Mouse (Mus musculus) limb, embryonic 12.5 days (tissue): ENCODE measurements around the gene Comtd1. TPM values are rescaled to one million over a fixed set of nuclear protein-coding genes. Genes with fewer than 3 reads are reported as not detected.

Experiments
- ATAC-seq: fragments of 200-750 bp; cut with Nextera tagmentation; 2 replicates; pipeline ENCODE4 v1.8.0; 2017; ENCODE audit warnings: low read depth, moderate TSS enrichment; ENCODE audit not compliant: insufficient number of reproducible peaks, insufficient read depth, low FRiP score, low TSS enrichment
- H3K27ac ChIP-seq: fragments of 300-500 bp; sonication (generic); 2 replicates; pipeline ENCODE4 v1.5.1; 2016; ENCODE audit warnings: mild to moderate bottlenecking, moderate library complexity
- H3K27me3 ChIP-seq: fragments of 300-500 bp; sonication (generic); 2 replicates; pipeline ENCODE4 v1.6.1; 2016; ENCODE audit warnings: mild to moderate bottlenecking, moderate library complexity
- H3K36me3 ChIP-seq: fragments of 300-500 bp; sonication (generic); 2 replicates; pipeline ENCODE4 v1.6.1; 2016; ENCODE audit warnings: mild to moderate bottlenecking, moderate library complexity
- H3K4me1 ChIP-seq: fragments of 300-500 bp; sonication (generic); replicated peaks from 2 replicates; pipeline ENCODE4 v1.6.1; 2016
- H3K4me2 ChIP-seq: fragments of 300-500 bp; sonication (generic); 2 replicates; pipeline ENCODE4 v1.6.1; 2016; ENCODE audit warnings: mild to moderate bottlenecking, moderate library complexity
- H3K4me3 ChIP-seq: fragments of 300-500 bp; sonication (generic); replicated peaks from 2 replicates; pipeline ENCODE4 v1.5.1; 2016; ENCODE audit warnings: mild to moderate bottlenecking
- H3K9ac ChIP-seq: fragments of 300-500 bp; sonication (generic); replicated peaks from 2 replicates; pipeline ENCODE4 v1.6.1; 2016; ENCODE audit warnings: mild to moderate bottlenecking, moderate library complexity
- H3K9me3 ChIP-seq: fragments of 300-500 bp; sonication (generic); 2 replicates; pipeline ENCODE4 v1.6.1; 2016; ENCODE audit warnings: mild to moderate bottlenecking, moderate library complexity
- WGBS: fragments of 180-500 bp; shearing (Covaris S2); methylation state at CpG from one replicate; pipeline ENCODE4 v1.1.7; 2016; 5-methylcytosine and 5-hydroxymethylcytosine counted together
- polyA plus RNA-seq: library from polyadenylated mRNA; unstranded; fragments of >200 nt; fragmentation: Nextera tagmentation; extraction: Ambion mirVana; gene quantifications from 2 replicates; pipeline ENCODE4 v1.2.1, GENCODE M21; 2016

Gene Comtd1
- polyA plus RNA-seq, 1 experiment from 2014 or later = 24.2 TPM

GRCm38 (mm10) chr14:21851996-21852791, 3.4 kb upstream of the Comtd1 start:
- Histone ChIP-seq H3K4me3 (no peak overlapping the region), H3K9me3 (no peaks in the 10 kb centered on the region), H3K4me2 (no peak overlapping the region), H3K4me1 (peaks cover 45% of the 10 kb centered on the region), H3K9ac (no peak overlapping the region), H3K36me3 (no peaks in the 10 kb centered on the region), H3K27me3 (peaks cover 20% of the 10 kb centered on the region), H3K27ac (no peak overlapping the region)
- 81% methylated on average over 16 of the region's 16 CpGs for WGBS
- no peak for ATAC-seq

DNA sequence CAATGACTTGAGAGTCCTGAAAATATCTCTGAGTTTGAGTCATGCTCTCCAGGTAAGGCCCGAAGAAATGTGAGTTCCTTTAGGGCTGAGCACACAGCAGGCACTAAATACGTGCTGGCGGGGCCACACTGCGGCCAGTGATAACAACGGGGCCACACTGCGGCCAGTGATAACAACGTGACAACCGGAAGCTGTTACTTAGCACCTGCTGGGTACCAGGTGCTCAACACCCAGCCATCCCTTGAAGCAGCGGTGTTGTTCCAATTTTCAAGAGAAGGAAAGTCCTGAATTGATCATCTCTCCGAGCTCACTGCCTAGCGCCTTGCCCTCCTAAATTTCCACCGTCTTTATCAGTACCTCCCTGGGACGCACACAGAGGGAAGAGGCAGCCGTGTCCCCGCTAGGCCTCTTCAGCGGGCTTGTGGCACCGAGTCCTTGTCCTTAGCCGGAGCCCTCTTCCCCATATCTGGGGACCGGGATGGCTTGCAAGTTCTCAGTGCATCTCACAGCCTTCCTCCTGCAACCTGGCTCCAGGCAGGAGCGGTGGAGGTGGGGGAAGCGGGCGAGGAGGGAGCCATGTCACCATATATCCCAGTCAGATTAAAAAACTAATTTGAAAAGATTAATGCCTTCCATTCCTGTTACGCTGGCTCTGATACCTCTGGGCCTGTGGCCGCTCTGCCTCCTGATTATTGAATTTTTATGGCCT, 1.8 kb upstream of the Comtd1 start:
- Histone ChIP-seq H3K9ac (no peak overlapping the region), H3K4me2 (no peak overlapping the region), H3K9me3 (no peaks in the 10 kb centered on the region), H3K27me3 (peaks cover 20% of the 10 kb centered on the region), H3K27ac (no peak overlapping the region), H3K4me1 (peaks cover 50% of the 10 kb centered on the region), H3K4me3 (no peak overlapping the region), H3K36me3 (peaks cover 8% of the 10 kb centered on the region)
- no peak for ATAC-seq
- 49% methylated on average over 24 of the region's 24 CpGs for WGBS

DNA sequence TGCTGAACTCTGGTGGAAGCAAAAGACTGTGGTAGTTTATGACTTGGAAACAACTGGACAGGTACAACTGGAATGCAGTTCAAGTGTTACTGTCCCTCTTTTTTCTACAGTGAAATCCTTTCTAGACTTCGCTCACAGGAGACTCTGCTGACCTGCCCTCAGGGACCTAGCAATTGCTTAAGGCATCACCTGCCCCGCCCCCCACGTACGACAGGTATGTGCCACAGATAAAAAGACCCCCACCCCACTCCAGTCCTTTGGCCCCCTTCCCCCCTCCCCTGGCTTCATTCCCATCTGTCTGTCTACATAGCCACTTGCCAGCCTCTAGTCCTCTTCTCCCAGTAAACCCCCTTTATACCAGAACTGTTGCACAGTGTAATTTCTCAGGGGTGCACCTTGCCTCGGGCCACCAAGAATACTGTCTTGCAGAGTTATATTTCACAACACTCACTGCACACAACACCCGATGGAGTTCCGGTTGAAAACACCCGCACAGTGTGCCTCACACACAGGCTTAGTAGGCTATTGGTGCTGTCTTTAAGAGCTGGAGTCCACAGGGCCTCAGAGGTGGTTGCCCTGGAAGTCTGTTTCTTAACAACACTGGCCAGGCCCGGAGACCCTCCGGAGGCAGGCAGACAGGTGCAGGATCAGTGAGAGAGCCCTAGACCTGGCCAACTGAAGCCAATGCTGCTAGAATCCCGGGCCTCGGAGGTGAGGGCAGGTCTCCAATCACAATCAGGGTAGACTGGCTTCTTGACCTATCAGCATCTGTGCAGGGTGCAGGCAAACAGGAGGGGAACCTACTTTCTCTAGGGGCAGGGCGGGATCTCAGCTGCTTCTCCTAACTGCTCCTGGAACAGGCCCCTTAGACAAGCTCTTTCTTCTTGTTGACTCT, 994 bp upstream of the Comtd1 start:
- Histone ChIP-seq H3K4me2 (no peak overlapping the region), H3K27ac (no peak overlapping the region), H3K9me3 (no peaks in the 10 kb centered on the region), H3K9ac (no peak overlapping the region), H3K4me1 (peaks cover 50% of the 10 kb centered on the region), H3K4me3 (no peak overlapping the region), H3K36me3 (peaks cover 15% of the 10 kb centered on the region), H3K27me3 (peaks cover 15% of the 10 kb centered on the region)
- WGBS = 80% methylated on average over 13 of the region's 13 CpGs
- no peak for ATAC-seq

DNA sequence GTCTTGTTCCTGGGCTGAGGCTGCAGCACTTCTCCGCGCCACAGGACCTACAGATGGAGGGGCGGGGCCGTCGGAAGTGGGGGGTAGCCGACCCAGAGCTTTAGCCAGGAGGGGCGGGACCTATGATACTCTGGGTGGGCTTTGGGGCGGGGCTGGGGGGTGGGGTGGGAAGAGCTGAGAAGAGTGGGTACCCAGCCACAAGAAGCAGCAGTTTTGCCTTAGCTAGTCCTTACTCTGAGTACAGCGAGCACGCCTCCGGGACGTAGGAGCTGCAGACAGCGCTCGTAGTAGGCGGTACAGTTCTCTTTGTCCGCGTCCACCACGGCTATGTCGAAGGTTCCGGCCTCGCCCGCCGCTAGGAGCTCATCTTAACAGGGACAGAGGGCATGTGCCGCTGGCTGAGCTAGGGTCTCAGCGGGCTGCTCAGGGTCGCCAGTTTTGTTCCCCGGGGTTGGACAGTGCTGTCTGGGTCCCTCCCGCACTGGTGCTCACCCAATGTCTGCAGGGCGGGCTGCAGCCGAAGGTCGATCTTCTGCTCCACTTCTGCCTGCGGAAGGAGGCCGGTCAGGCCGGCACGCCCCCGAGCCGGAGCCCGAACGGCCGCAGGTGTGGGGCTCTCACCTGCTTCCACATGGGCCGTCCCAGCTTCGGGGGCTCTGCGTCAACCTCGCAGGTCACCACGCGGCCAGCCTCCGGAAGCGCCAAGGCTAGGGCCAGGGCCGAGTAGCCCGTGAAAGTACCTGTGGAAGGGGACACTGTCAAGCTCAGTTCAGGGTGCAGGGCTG, 1.2 kb downstream of the Comtd1 start:
- ATAC-seq = peak; percentile 52
- Histone ChIP-seq H3K9ac (peak overlapping the region; percentile 60), H3K4me3 (peak overlapping the region; percentile 56), H3K27me3 (peaks cover 13% of the 10 kb centered on the region), H3K27ac (peak overlapping the region; percentile 36), H3K4me1 (peaks cover 44% of the 10 kb centered on the region), H3K9me3 (no peaks in the 10 kb centered on the region), H3K4me2 (peak overlapping the region; percentile 93), H3K36me3 (peaks cover 37% of the 10 kb centered on the region)
- under 1% methylated on average over 50 of the region's 50 CpGs for WGBS

DNA sequence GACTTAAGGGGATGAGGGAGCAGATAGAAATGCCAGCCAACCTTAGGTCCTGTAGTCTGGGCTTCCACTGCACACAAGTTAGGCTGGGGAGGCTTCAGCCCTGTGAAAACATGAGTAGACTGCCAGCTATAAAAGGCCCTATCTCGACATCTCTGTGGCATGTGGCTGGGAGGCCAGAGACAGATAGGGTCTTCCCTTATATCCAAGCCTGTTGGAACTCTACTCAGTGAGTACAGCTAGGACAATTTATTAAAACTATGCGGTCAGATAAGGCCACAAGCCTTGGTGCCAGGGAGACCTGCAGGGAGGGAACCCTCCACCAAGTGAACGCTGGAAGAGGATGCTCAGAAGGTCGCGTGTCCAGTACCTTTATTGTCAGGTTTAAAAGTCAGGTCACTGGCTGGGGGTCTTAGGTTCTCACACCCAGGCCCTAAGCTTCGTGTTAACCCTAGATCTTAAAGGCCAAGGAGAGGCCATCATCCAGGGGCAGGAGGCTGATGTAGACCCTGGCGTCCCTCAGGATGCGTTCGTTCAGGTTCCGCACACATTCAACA, 1.9 kb downstream of the Comtd1 start:
- peak overlapping the region; percentile 60 for H3K9ac ChIP-seq

GRCm38 (mm10) chr14:21843263-21843662, 5.5 kb downstream of the Comtd1 start:
- H3K27me3 ChIP-seq = no peaks in the 10 kb centered on the region
- ATAC-seq = no peak
- no peaks in the 10 kb centered on the region for H3K9me3 ChIP-seq
- WGBS = 78% methylated on average over 6 of the region's 6 CpGs
- peaks cover 80% of the 10 kb centered on the region for H3K36me3 ChIP-seq
- H3K4me3 ChIP-seq = no peak overlapping the region
- H3K4me2 ChIP-seq = no peak overlapping the region
- H3K9ac ChIP-seq = no peak overlapping the region
- peaks cover 15% of the 10 kb centered on the region for H3K4me1 ChIP-seq
- H3K27ac ChIP-seq = no peak overlapping the region

More for the DNA sequence above, 1.9 kb downstream of the Comtd1 start:
- H3K27ac ChIP-seq = no peak overlapping the region
- WGBS = 18% methylated on average over 10 of the region's 10 CpGs
- H3K27me3 ChIP-seq = peaks cover 7% of the 10 kb centered on the region
- peak overlapping the region; percentile 93 for H3K4me2 ChIP-seq
- peaks cover 42% of the 10 kb centered on the region for H3K4me1 ChIP-seq
- no peaks in the 10 kb centered on the region for H3K9me3 ChIP-seq
- peaks cover 44% of the 10 kb centered on the region for H3K36me3 ChIP-seq
- peak overlapping the region; percentile 56 for H3K4me3 ChIP-seq
- no peak for ATAC-seq

- H3K4me1 ChIP-seq = peaks cover 3% of the 10 kb centered on the region
- peaks cover 93% of the 10 kb centered on the region for H3K36me3 ChIP-seq
- WGBS = 94% methylated on average over 5 of the region's 5 CpGs
- no peak overlapping the region for H3K9ac ChIP-seq
- H3K27ac ChIP-seq = no peak overlapping the region
- H3K9me3 ChIP-seq = no peaks in the 10 kb centered on the region
- no peak for ATAC-seq
- H3K4me2 ChIP-seq = no peak overlapping the region
- no peaks in the 10 kb centered on the region for H3K27me3 ChIP-seq
- H3K4me3 ChIP-seq = no peak overlapping the region
These were observed 6.8 kb downstream of the Comtd1 start for GRCm38 (mm10) chr14:21841819-21842592.

DNA sequence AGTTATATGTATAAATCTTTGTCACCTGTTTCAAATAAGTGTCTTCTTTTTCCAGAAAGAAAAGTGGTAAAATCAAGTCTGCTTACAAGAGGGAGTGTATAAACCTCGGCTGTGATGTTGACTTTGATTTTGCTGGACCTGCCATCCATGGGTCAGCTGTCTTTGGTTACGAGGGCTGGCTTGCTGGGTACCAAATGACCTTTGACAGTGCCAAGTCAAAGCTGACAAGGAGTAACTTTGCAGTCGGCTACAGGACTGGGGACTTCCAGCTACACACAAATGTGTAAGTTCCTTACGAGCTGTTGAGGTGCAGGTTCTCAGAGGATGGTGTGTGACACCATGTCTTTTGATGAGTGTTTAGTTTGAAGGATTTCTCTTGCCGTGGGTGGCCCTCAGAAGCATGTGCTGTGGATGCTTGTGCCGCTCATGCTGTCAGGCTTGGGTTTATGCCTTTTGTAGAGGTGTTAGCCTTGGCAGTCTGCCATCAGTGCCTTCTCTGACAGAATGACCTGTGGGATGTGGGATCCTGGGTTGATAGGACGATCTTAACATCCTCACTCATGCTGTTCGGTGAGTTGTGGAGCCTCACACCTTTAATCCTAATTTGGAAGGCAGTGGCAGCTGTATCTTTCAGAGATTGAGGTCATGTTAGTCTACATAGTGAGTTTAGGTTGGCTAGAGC, 10.3 kb downstream of the Comtd1 start:
- Histone ChIP-seq H3K9ac (no peak overlapping the region), H3K4me3 (no peak overlapping the region), H3K36me3 (peaks cover 98% of the 10 kb centered on the region), H3K4me1 (0 out of 2 replicates have a peak, but pooled peaks cover 4% of the 10 kb centered on the region), H3K9me3 (no peaks in the 10 kb centered on the region), H3K27me3 (no peaks in the 10 kb centered on the region), H3K4me2 (no peak overlapping the region), H3K27ac (no peak overlapping the region)
- no peak for ATAC-seq
- WGBS = 83% methylated on average over 8 of the region's 8 CpGs

DNA sequence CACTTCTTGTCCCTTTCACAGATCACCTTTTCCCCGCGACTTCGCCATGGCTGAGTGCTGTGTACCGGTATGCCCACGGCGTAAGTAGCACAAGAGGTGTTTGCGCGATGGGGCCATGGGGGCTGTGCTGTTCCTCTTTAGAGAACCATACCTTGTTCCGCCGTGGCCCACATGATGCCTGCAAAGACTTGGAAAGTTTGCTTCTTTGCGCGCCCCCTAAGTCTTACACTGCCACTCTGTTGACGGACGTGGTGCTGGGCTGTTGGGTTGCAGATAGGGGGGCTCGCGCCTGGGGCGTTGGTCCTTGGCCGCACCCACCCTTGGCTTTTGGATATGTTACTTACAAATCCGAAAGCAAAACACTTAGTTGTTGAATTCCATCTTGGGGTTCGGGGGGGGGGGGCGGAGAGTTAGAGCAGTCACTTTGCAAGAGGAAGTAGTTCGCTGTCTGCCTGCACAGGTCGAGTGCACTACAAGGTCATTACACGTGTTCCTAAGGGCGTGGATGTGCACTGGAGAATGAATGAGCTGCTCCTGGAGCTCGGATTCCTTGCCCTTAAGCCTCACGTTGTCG, 16.9 kb downstream of the Comtd1 start:
- Histone ChIP-seq H3K27me3 (0 out of 2 replicates have a peak, but pooled peaks cover 4% of the 10 kb centered on the region), H3K9ac (peak overlapping the region; percentile 94), H3K27ac (peak overlapping the region; percentile 94), H3K9me3 (no peaks in the 10 kb centered on the region), H3K4me3 (peak overlapping the region; percentile 94), H3K36me3 (peaks cover 38% of the 10 kb centered on the region), H3K4me2 (peak overlapping the region; percentile 87), H3K4me1 (peaks cover 25% of the 10 kb centered on the region)
- ATAC-seq = peak; percentile 7; the same call in 1 of the 2 replicates
- WGBS = under 1% methylated on average over 28 of the region's 28 CpGs
